Mouse (Mus musculus) A20 (cell line): ENCODE data around the gene Alkbh1.
A peak's percentile ranks its signal among the peaks of the same experiment; 100 is the strongest.
"Not testable (repeated sequence)": the region's sequence is repeated elsewhere in the genome, so short reads cannot be mapped to it uniquely, and the experiment has no call there.

ENCODE experiments used
- DNase-seq: peaks from one replicate; pipeline ENCODE4 v3.0.0-alpha.2; 2011; ENCODE audit warnings: low read depth, low spot score

The Alkbh1 gene

GRCm38 (mm10) chr12:87443700-87444122 lies at the start of gene Alkbh1, which contains the start of gene Slirp:
Alkbh1 (minus strand) TSS chr12:87444017.
Slirp (plus strand) TSS chr12:87443896.
- DNase-seq: peak; percentile 93

- not testable (repeated sequence) for DNase-seq
These were observed 44.9 kb upstream of the Alkbh1 start for GRCm38 (mm10) chr12:87488683-87489082.

- not testable (repeated sequence) for DNase-seq
These were observed 38.7 kb upstream of the Alkbh1 start for GRCm38 (mm10) chr12:87482482-87482881.

GRCm38 (mm10) chr12:87474756-87475155 lies 30.9 kb upstream of the Alkbh1 start:
- DNase-seq: no peak

GRCm38 (mm10) chr12:87471964-87472786 lies 28.4 kb upstream of the Alkbh1 start, which contains the start of gene Snw1:
Snw1 (minus strand) TSS chr12:87472274.
- DNase-seq: peak; percentile 96

- no peak for DNase-seq
These were observed 27.7 kb upstream of the Alkbh1 start for GRCm38 (mm10) chr12:87471421-87471963.

- DNase-seq: peak; percentile 67
These were observed 26.7 kb upstream of the Alkbh1 start for GRCm38 (mm10) chr12:87470263-87471136.

GRCm38 (mm10) chr12:87464678-87465297 lies 21.0 kb upstream of the Alkbh1 start:
- no peak for DNase-seq

- DNase-seq: no peak
These were observed 5.6 kb upstream of the Alkbh1 start for GRCm38 (mm10) chr12:87449456-87449855.

- peak; percentile 65 for DNase-seq
These were observed 394 bp upstream of the Alkbh1 start for GRCm38 (mm10) chr12:87444211-87444610.

- no peak for DNase-seq
These were observed 610 bp downstream of the Alkbh1 start for GRCm38 (mm10) chr12:87443115-87443699.

- DNase-seq: peak; percentile 71
These were observed 1.4 kb downstream of the Alkbh1 start for GRCm38 (mm10) chr12:87442177-87443114.

- no peak for DNase-seq
These were observed 14.9 kb downstream of the Alkbh1 start for GRCm38 (mm10) chr12:87428885-87429284.

GRCm38 (mm10) chr12:87428295-87428694 lies 15.5 kb downstream of the Alkbh1 start:
- DNase-seq: no peak

GRCm38 (mm10) chr12:87426354-87427031 lies 17.3 kb downstream of the Alkbh1 start:
- DNase-seq: no peak

- DNase-seq: no peak
These were observed 19.3 kb downstream of the Alkbh1 start for GRCm38 (mm10) chr12:87424516-87424915.

- DNase-seq: no peak
These were observed 20.1 kb downstream of the Alkbh1 start for GRCm38 (mm10) chr12:87423700-87424099.

- no peak for DNase-seq
These were observed 21.9 kb downstream of the Alkbh1 start for GRCm38 (mm10) chr12:87421708-87422507.
